Mouse (Mus musculus) cerebellum, adult 2 months (tissue): Measurements from ENCODE around the gene Grk1.

Experiments
- CTCF ChIP-seq: fragments of 200-500 bp; IDR thresholded peaks from 2 replicates; pipeline ENCODE4 v1.5.1; 2011; ENCODE audit warnings: low read depth, mild to moderate bottlenecking, control low read depth, low read length, moderate library complexity, borderline replicate concordance; ENCODE audit not compliant: insufficient read depth
- POLR2A ChIP-seq: fragments of 200-500 bp; IDR thresholded peaks from 2 replicates; pipeline ENCODE4 v1.6.1; 2011; ENCODE audit warnings: low read length, control low read depth, borderline replicate concordance; ENCODE audit not compliant: insufficient read depth

GRCm38 (mm10) chr8:13461085-13461765, 56.3 kb downstream of the Grk1 start:
- TF ChIP-seq CTCF (no peak), POLR2A (no peak)
